Mouse (Mus musculus) limb, embryonic 14.5 days (tissue): ENCODE data around the gene Pcolce. TPM values are rescaled to one million over a fixed set of nuclear protein-coding genes. Genes with fewer than 3 reads are reported as not detected.

Source experiments
- ATAC-seq: fragments of 200-750 bp; cut with Nextera tagmentation; 2 replicates; pipeline ENCODE4 v1.8.0; 2017; ENCODE audit warnings: low read depth, moderate number of reproducible peaks, moderate TSS enrichment; ENCODE audit not compliant: low FRiP score
- DNase-seq: peaks from one replicate; pipeline ENCODE4 v3.0.0-alpha.2; 2015; ENCODE audit warnings: low spot score
- H3K27ac ChIP-seq: fragments of 300-500 bp; sonication (generic); replicated peaks from 2 replicates; pipeline ENCODE4 v1.5.1; 2014; ENCODE audit warnings: low read depth, mild to moderate bottlenecking, low read length, moderate library complexity, mixed read lengths
- H3K27me3 ChIP-seq: fragments of 300-500 bp; sonication (generic); 2 replicates; pipeline ENCODE4 v1.6.1; 2014; ENCODE audit warnings: low read length, mixed read lengths; ENCODE audit not compliant: control insufficient read depth, insufficient read depth
- H3K36me3 ChIP-seq: fragments of 300-500 bp; sonication (generic); 2 replicates; pipeline ENCODE4 v1.6.1; 2014; ENCODE audit warnings: mild to moderate bottlenecking, low read length, moderate library complexity, mixed read lengths; ENCODE audit not compliant: control insufficient read depth, insufficient read depth
- H3K4me1 ChIP-seq: fragments of 300-500 bp; sonication (generic); 2 replicates; pipeline ENCODE4 v1.6.1; 2014; ENCODE audit warnings: antibody characterized with exemption, low read length, mixed read lengths; ENCODE audit not compliant: control insufficient read depth, insufficient read depth
- H3K4me2 ChIP-seq: fragments of 300-500 bp; sonication (generic); replicated peaks from 2 replicates; pipeline ENCODE4 v1.6.1; 2014; ENCODE audit warnings: low read depth, mild to moderate bottlenecking, low read length, moderate library complexity; ENCODE audit not compliant: severe bottlenecking
- H3K4me3 ChIP-seq: fragments of 300-500 bp; sonication (generic); replicated peaks from 2 replicates; pipeline ENCODE4 v1.5.1; 2014; ENCODE audit warnings: low read length
- H3K9ac ChIP-seq: fragments of 300-500 bp; sonication (generic); 2 replicates; pipeline ENCODE4 v1.6.1; 2014; ENCODE audit warnings: mild to moderate bottlenecking, low read depth, low read length, moderate library complexity; ENCODE audit not compliant: severe bottlenecking
- H3K9me3 ChIP-seq: fragments of 300-500 bp; sonication (generic); 2 replicates; pipeline ENCODE4 v1.6.1; 2016; ENCODE audit warnings: low read length; ENCODE audit not compliant: control insufficient read depth
- POLR2A ChIP-seq: fragments of 200-500 bp; IDR thresholded peaks from 2 replicates; pipeline ENCODE4 v1.8.0; 2012; ENCODE audit warnings: inconsistent platforms, mild to moderate bottlenecking, moderate library complexity, borderline replicate concordance; ENCODE audit not compliant: insufficient read depth, insufficient read length; ENCODE audit errors: extremely low read depth
- WGBS: fragments of 180-500 bp; shearing (Covaris S2); extraction: QIAGEN DNeasy Blood & Tissue Kit; methylation state at CpG from one replicate; pipeline ENCODE4 v1.1.7; 2014; 5-methylcytosine and 5-hydroxymethylcytosine counted together
- polyA plus RNA-seq, 2 experiments: library from polyadenylated mRNA; depleted of rRNA in 1 of 2; stranded (reverse) in 1 of 2; unstranded in 1 of 2; fragments of >200 nt; fragmentation: Nextera tagmentation in 1 of 2; extraction: Ambion mirVana in 1 of 2; gene quantifications; 2 replicates each; pipeline versions ENCODE4 v1.2.1 to v1.2.3; 2012 to 2014

The Pcolce gene
- polyA plus RNA-seq, 2 experiments, result 227 to 267 TPM

- Histone ChIP-seq H3K4me3 (no peak overlapping the region), H3K27me3 (no peaks in the 10 kb centered on the region), H3K4me2 (no peak overlapping the region), H3K27ac (no peak overlapping the region), H3K9me3 (no peaks in the 10 kb centered on the region), H3K4me1 (no peaks in the 10 kb centered on the region), H3K9ac (no peak overlapping the region), H3K36me3 (no peaks in the 10 kb centered on the region)
- ATAC-seq (no peak), DNase-seq (no peak)
- no peak for TF ChIP-seq POLR2A
- WGBS, result 69% methylated on average over 5 of the region's 5 CpGs
These were observed 23.1 kb downstream of the Pcolce start for GRCm38 (mm10) chr5:137590507-137590906.

GRCm38 (mm10) chr5:137584976-137585375, 28.6 kb downstream of the Pcolce start:
- no peaks in the 10 kb centered on the region for H3K9me3 ChIP-seq
- no peak for TF ChIP-seq POLR2A
- peaks cover 19% of the 10 kb centered on the region for H3K27me3 ChIP-seq
- H3K9ac ChIP-seq, result no peak overlapping the region
- H3K4me2 ChIP-seq, result no peak overlapping the region
- no peak for ATAC-seq
- no peaks in the 10 kb centered on the region for H3K4me1 ChIP-seq
- H3K27ac ChIP-seq, result no peak overlapping the region
- DNase-seq, result peak; percentile 75
- no peak overlapping the region for H3K4me3 ChIP-seq
- 29% methylated on average over 8 of the region's 8 CpGs for WGBS
- no peaks in the 10 kb centered on the region for H3K36me3 ChIP-seq

- DNase-seq, result peak; percentile 65
- Histone ChIP-seq H3K27ac (no peak overlapping the region), H3K4me3 (peak overlapping the region; percentile 35), H3K9ac (peak overlapping the region; percentile 46), H3K9me3 (no peaks in the 10 kb centered on the region), H3K27me3 (peaks cover 19% of the 10 kb centered on the region), H3K4me1 (no peaks in the 10 kb centered on the region), H3K4me2 (peak overlapping the region; percentile 50), H3K36me3 (no peaks in the 10 kb centered on the region)
- ATAC-seq, result peak; percentile 68
- TF ChIP-seq POLR2A, result no peak
- 18% methylated on average over 27 of the region's 27 CpGs for WGBS
These were observed 29.9 kb downstream of the Pcolce start for GRCm38 (mm10) chr5:137583670-137584169.

GRCm38 (mm10) chr5:137582702-137583101, 30.9 kb downstream of the Pcolce start:
- Histone ChIP-seq H3K4me2 (no peak overlapping the region; the same call in 1 of the 2 replicates), H3K27me3 (peaks cover 19% of the 10 kb centered on the region), H3K4me3 (0 out of 2 replicates have a peak overlapping the region, but pooled peaks have one; percentile 35), H3K4me1 (no peaks in the 10 kb centered on the region), H3K36me3 (no peaks in the 10 kb centered on the region), H3K9me3 (no peaks in the 10 kb centered on the region), H3K27ac (no peak overlapping the region), H3K9ac (no peak overlapping the region)
- DNase-seq, result no peak
- TF ChIP-seq POLR2A, result no peak
- WGBS, result 39% methylated on average over 8 of the region's 8 CpGs
- ATAC-seq, result no peak

- ATAC-seq, result no peak
- no peak for TF ChIP-seq POLR2A
These were observed 33.3 kb downstream of the Pcolce start for GRCm38 (mm10) chr5:137580246-137580645.

More at GRCm38 (mm10) chr5:137580246-137580645, 33.3 kb downstream of the Pcolce start:
- H3K27ac ChIP-seq, result no peak overlapping the region
- no peak for DNase-seq
- no peaks in the 10 kb centered on the region for H3K4me1 ChIP-seq
- H3K4me2 ChIP-seq, result no peak overlapping the region
- H3K9ac ChIP-seq, result no peak overlapping the region
- H3K9me3 ChIP-seq, result no peaks in the 10 kb centered on the region
- no peaks in the 10 kb centered on the region for H3K36me3 ChIP-seq
- H3K4me3 ChIP-seq, result no peak overlapping the region
- 71% methylated on average over 6 of the region's 6 CpGs for WGBS
- peaks cover 19% of the 10 kb centered on the region for H3K27me3 ChIP-seq
